Mouse (Mus musculus): ENCODE results near the gene Galt. TPM values are rescaled to one million over a fixed set of nuclear protein-coding genes. Genes with fewer than 3 reads are reported as not detected.

The Galt gene
- 10 to 100 TPM; 63.9 to 77.7 TPM for polyA plus RNA-seq (2017; shearing (Covaris generic))

GRCm38 (mm10) chr4:41754797-41755337, at the start of gene Galt:
Gene Galt (plus strand): TSS chr4:41755228.

GRCm38 (mm10) chr4:41713197-41714067, 41.6 kb upstream of the Galt start, which contains the start of gene Rpp25l:
Gene Rpp25l (minus strand): TSS chr4:41713534.

GRCm38 (mm10) chr4:41722918-41723351, 32.1 kb upstream of the Galt start, which contains the start of gene Dctn3:
Gene Dctn3 (minus strand): TSS chr4:41723170.

DNA sequence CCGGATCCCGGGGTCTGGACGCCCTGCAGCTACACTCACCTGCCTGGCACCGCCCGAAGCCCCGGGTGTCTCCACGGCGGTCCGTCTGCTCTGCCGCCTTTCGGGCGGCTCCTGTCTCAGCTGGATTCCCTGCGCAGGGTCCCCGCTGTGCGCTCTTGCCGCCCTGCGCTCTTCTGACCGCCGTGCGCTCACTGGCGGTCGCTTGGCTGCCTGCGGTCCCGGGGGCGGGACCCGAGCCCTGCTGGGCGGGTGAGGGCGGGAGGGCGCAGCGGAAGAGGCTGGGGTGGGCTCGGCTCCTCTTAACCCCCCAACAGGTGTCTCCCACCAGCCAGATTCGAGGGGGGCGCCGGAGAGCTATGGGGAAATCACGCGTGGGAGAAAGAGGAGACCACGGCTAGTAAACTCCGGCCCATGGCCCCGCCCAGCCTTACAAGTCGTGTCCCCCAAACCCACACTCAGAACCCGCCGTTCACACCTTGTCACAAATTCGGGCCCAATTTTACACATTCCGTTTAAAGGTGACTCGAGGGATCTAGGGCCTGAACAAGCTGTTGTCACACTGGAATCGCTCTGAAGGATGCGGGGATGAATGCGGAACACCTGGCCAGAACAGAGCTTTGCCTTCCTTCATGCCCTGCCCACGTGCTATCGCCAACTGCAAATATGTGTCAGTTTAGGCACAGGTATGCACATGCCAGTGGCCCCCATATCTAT, 23.8 kb upstream of the Galt start, which contains the start of gene Arid3c:
TSS of gene Arid3c (minus strand) at position 91 of the 714 bp plus-strand sequence.

DNA sequence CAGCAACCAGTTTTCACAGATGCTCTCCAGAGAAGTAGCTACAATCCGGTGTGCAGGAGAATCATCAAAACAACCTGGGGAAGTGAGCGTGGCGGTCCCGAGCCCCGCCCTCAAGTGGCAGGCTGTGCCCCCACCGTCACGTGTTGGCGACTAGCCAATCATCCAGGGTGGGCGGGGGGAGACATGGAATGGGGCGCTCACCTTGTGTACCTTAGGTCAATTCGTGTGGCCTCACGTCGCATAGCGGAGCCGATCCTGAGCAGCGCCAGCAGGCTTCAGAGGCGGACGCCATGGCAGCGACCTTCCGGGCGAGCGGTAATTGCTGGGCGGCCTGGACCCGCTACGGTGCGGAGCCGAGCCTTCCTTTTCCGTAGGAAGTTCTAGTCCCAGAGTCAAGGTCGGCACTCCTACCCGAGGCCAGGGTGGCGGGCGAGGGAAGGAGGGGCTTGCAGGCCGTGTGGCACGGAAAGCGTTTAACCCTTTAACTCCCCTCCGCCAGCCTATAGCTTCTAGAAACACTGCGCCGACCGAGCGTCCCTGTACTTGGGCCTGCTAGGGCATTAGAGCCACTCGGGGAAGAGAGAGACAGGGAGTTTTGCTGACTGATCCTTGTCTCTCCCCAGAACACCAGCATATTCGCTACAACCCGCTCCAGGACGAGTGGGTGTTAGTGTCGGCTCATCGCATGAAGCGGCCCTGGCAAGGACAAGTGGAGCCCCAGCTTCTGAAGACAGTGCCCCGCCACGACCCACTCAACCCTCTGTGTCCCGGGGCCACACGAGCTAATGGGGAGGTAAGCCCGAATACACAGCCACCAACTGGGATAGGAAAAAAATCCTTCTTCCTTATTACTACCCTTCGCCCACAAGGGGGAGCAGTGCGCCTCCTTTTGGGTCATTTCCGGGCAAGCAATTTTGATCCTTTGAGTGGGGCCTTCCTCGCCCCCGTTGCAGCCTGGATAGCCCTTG, 594 bp downstream of the Galt start, which contains the start of gene Sigmar1:
TSS of gene Sigmar1 (minus strand) at position 820 of the 968 bp plus-strand sequence.

DNA sequence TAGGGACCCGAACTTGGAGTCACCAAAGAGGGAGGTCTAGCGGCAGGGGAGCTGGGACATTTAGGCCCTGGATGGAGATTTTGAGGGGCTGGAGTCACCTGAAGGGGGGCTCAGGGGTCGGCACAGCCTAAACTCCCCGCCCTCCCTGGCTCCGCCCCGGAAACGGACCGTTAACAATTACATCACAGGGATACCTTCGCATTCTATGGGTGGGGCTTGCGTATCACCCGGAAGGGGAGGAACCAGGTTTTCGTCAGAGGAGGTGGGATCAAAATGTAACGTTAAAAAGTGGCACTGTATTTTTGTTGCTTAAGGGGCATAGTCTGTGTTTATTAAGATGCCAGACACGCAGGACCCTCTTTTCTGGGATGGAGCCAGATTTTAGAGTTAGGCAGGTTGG, 19.0 kb downstream of the Galt start, which contains the start of gene Ccl27a:
TSS of gene Ccl27a (minus strand) at position 246 of the 400 bp plus-strand sequence.

Other genes with a start within 250 kb of the Galt start
- gene 1110017D15Rik, start 237.9 kb upstream of the Galt start, polyA plus RNA-seq (2017; shearing (Covaris generic)) = not detected
- gene Fam219a, start 185.7 kb upstream of the Galt start, polyA plus RNA-seq (2017; shearing (Covaris generic)) = 1 to 10 TPM; 1.7 to 4.3 TPM
- gene Dnaic1, start 185.5 kb upstream of the Galt start, polyA plus RNA-seq (2017; shearing (Covaris generic)) = 1 to 10 TPM in 1 of 2 experiments, not detected in 1; 1.4 TPM
- 1 to 10 TPM in 1 of 2 experiments, not detected in 1; 1.6 TPM for gene Enho, start 114.9 kb upstream of the Galt start, polyA plus RNA-seq (2017; shearing (Covaris generic))
- gene Cntfr, start 58.1 kb upstream of the Galt start, polyA plus RNA-seq (2017; shearing (Covaris generic)) = under 1 TPM; 0.31 to 0.72 TPM
- gene Il11ra1, start 55.2 kb upstream of the Galt start, polyA plus RNA-seq (2017; shearing (Covaris generic)) = 10 to 100 TPM; 11.9 to 13.2 TPM
- 10 to 100 TPM; 36.8 to 37.6 TPM for gene Rpp25l, start 41.7 kb upstream of the Galt start, polyA plus RNA-seq (2017; shearing (Covaris generic))
- gene Dctn3, start 32.1 kb upstream of the Galt start, polyA plus RNA-seq (2017; shearing (Covaris generic)) = 100 to 1,000 TPM; 110 to 129 TPM
- not detected for gene Arid3c, start 24.1 kb upstream of the Galt start, polyA plus RNA-seq (2017; shearing (Covaris generic))
- gene Sigmar1, start 929 bp downstream of the Galt start, polyA plus RNA-seq (2017; shearing (Covaris generic)) = 10 to 100 TPM; 41.9 to 54.8 TPM
- 1 to 10 TPM; 4.2 to 8.1 TPM for gene Ccl27a, start 19.0 kb downstream of the Galt start, polyA plus RNA-seq (2017; shearing (Covaris generic))
- gene Gm21541, start 148.4 kb downstream of the Galt start, polyA plus RNA-seq (2017; shearing (Covaris generic)) = not detected
- 1 to 10 TPM in 1 of 2 experiments, under 1 TPM in 1; 0.83 to 1.2 TPM for gene Gm20878, start 186.3 kb downstream of the Galt start, polyA plus RNA-seq (2017; shearing (Covaris generic))
- under 1 TPM in 1 of 2 experiments, not detected in 1; 0.16 TPM for gene Fam205a4, start 210.8 kb downstream of the Galt start, polyA plus RNA-seq (2017; shearing (Covaris generic))

Measured in inflammation-experienced regulatory T-cells (primary cell).